Mouse (Mus musculus) ovary, postnatal 14 days (tissue): ENCODE data around the gene Klrg2.

Experiments
- DNase-seq: peaks from one replicate; pipeline ENCODE4 v3.0.0; 2022; ENCODE audit warnings: low spot score

The Klrg2 gene

GRCm38 (mm10) chr6:38629556-38629955 is 7.5 kb downstream of the Klrg2 start:
- no peak for DNase-seq

GRCm38 (mm10) chr6:38627486-38627885 is 9.6 kb downstream of the Klrg2 start:
- DNase-seq = no peak

- no peak for DNase-seq
Measured at GRCm38 (mm10) chr6:38627081-38627480, 10.0 kb downstream of the Klrg2 start.

GRCm38 (mm10) chr6:38626086-38626485 is 11.0 kb downstream of the Klrg2 start:
- no peak for DNase-seq

GRCm38 (mm10) chr6:38624439-38624838 is 12.6 kb downstream of the Klrg2 start:
- no peak for DNase-seq

GRCm38 (mm10) chr6:38623457-38623856 is 13.6 kb downstream of the Klrg2 start:
- no peak for DNase-seq

- no peak for DNase-seq
Measured at GRCm38 (mm10) chr6:38622406-38622805, 14.6 kb downstream of the Klrg2 start.

- DNase-seq = no peak
Measured at GRCm38 (mm10) chr6:38609892-38610291, 27.1 kb downstream of the Klrg2 start.

- no peak for DNase-seq
Measured at GRCm38 (mm10) chr6:38597481-38597880, 39.6 kb downstream of the Klrg2 start.

GRCm38 (mm10) chr6:38581711-38582110 is 55.3 kb downstream of the Klrg2 start:
- no peak for DNase-seq

- DNase-seq = no peak
Measured at GRCm38 (mm10) chr6:38580112-38580857, 56.8 kb downstream of the Klrg2 start.

GRCm38 (mm10) chr6:38576096-38576495 is 60.9 kb downstream of the Klrg2 start:
- no peak for DNase-seq
